Mouse (Mus musculus): Measurements from ENCODE around the gene Adamtsl5.
"Not testable (repeated sequence)": the region's sequence is repeated elsewhere in the genome, so short reads cannot be mapped to it uniquely, and the experiment has no call there.

The Adamtsl5 gene

GRCm38 (mm10) chr10:80372706-80373105 lies 24.5 kb upstream of the Adamtsl5 start:
- in situ Hi-C loops (cut with MboI, MseI), result loop anchor here in 1 of 2 experiments (5.0 kb wide), 1 partner anchor 35 kb away; no protein-coding TSS in a partner anchor

GRCm38 (mm10) chr10:80371983-80372382 lies 23.8 kb upstream of the Adamtsl5 start:
- in situ Hi-C loops (cut with MboI, MseI), result loop anchor here in 1 of 2 experiments (5.0 kb wide), 1 partner anchor 35 kb away; no protein-coding TSS in a partner anchor

- in situ Hi-C loops (cut with MboI, MseI), result loop anchor here in 1 of 2 experiments (5.0 kb wide), 1 partner anchor 34 kb away; no protein-coding TSS in a partner anchor
These were observed 23.3 kb upstream of the Adamtsl5 start for GRCm38 (mm10) chr10:80371411-80371966.

GRCm38 (mm10) chr10:80369995-80370747 lies 22.0 kb upstream of the Adamtsl5 start:
- in situ Hi-C loops (cut with MboI, MseI), result loop anchor here in 1 of 2 experiments (5.0 kb wide), 1 partner anchor 33 kb away; no protein-coding TSS in a partner anchor

GRCm38 (mm10) chr10:80368392-80368791 lies 20.2 kb upstream of the Adamtsl5 start:
- in situ Hi-C loops (cut with MboI, MseI), result no loop called here

- in situ Hi-C loops (cut with MboI, MseI), result no loop called here
These were observed 19.7 kb upstream of the Adamtsl5 start for GRCm38 (mm10) chr10:80367954-80368353.

GRCm38 (mm10) chr10:80365736-80366135 lies 17.5 kb upstream of the Adamtsl5 start:
- in situ Hi-C loops (cut with MboI, MseI), result no loop called here

- in situ Hi-C loops (cut with MboI, MseI), result no loop called here
These were observed 15.5 kb upstream of the Adamtsl5 start for GRCm38 (mm10) chr10:80363734-80364133.

- in situ Hi-C loops (cut with MboI, MseI), result no loop called here
These were observed 9.9 kb upstream of the Adamtsl5 start for GRCm38 (mm10) chr10:80357994-80358639.

GRCm38 (mm10) chr10:80357336-80357735 lies 9.1 kb upstream of the Adamtsl5 start:
- in situ Hi-C loops (cut with MboI, MseI), result no loop called here

GRCm38 (mm10) chr10:80356737-80357136 lies 8.5 kb upstream of the Adamtsl5 start:
- in situ Hi-C loops (cut with MboI, MseI), result no loop called here

- in situ Hi-C loops (cut with MboI, MseI), result no loop called here
These were observed 7.9 kb upstream of the Adamtsl5 start, which contains the start of gene Plk5 for GRCm38 (mm10) chr10:80356001-80356682. Plk5 (plus strand) TSS chr10:80356459.

- in situ Hi-C loops (cut with MboI, MseI), result no loop called here
These were observed 7.2 kb upstream of the Adamtsl5 start for GRCm38 (mm10) chr10:80355431-80355830.

- in situ Hi-C loops (cut with MboI, MseI), result no loop called here
These were observed 4.5 kb upstream of the Adamtsl5 start for GRCm38 (mm10) chr10:80352727-80353126.

GRCm38 (mm10) chr10:80351896-80352295 lies 3.7 kb upstream of the Adamtsl5 start:
- in situ Hi-C loops (cut with MboI, MseI), result no loop called here

- in situ Hi-C loops (cut with MboI, MseI), result no loop called here
These were observed 2.1 kb upstream of the Adamtsl5 start for GRCm38 (mm10) chr10:80350292-80350691.

- in situ Hi-C loops (cut with MboI, MseI), result no loop called here
These were observed 769 bp upstream of the Adamtsl5 start for GRCm38 (mm10) chr10:80348981-80349380.

GRCm38 (mm10) chr10:80347514-80347967 lies 671 bp downstream of the Adamtsl5 start:
- in situ Hi-C loops (cut with MboI, MseI), result no loop called here

- in situ Hi-C loops (cut with MboI, MseI), result not testable (repeated sequence)
These were observed 2.3 kb downstream of the Adamtsl5 start for GRCm38 (mm10) chr10:80345929-80346328.

- in situ Hi-C loops (cut with MboI, MseI), result no loop called here
These were observed 3.1 kb downstream of the Adamtsl5 start for GRCm38 (mm10) chr10:80345122-80345521.

- in situ Hi-C loops (cut with MboI, MseI), result no loop called here
These were observed 4.0 kb downstream of the Adamtsl5 start for GRCm38 (mm10) chr10:80344131-80344661.
